Mouse (Mus musculus): ENCODE results near the gene Zfr. TPM values are rescaled to one million over a fixed set of nuclear protein-coding genes. Genes with fewer than 3 reads are reported as not detected.
"Not testable (repeated sequence)": the region's sequence is repeated elsewhere in the genome, so short reads cannot be mapped to it uniquely, and the experiment has no call there.

The Zfr gene
- polyA plus RNA-seq, 1 experiment: 45.3 TPM

DNA sequence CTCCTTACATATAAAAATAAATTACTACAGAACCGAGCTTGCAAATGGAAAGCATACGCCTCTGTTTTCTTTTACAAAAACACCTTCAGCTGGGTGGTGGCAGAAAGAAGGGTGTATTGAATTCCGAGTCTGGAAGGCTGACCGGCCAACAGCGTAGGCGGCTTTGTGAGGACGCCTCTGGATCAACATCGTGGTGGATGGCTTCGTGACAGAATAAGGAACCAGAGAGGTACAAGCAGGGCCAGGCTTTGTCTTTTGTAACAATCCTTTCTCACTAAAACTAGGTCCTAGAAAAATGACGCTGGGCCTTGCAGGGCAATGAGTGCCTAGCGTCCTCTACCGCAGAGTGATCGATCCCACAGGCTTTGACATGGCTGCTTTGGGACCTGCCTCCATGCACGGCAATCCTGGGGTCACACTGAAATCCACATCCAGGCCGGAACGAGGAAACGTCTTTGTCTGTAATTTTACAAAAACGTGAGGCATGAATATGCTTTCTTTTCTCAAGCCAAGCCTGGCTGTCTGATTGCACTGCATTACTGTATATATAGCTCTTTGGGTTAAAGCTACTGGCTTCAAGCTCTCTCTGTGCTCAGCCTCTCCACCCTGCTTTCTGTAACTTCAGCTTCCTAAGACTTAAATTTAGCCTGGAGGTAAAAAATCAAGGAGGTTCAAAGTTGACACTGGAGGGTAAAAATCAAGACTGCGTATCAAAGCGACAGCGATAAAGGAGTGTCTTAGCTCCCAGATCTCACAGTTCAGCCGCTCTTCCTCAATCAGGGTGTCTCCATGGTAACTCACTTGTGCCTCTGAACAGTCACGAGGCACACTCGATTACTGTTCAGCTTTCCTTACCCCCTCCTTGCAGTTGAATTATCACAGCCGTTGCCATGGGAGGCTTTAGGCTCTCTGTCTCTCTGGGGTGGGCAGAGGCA, 24.3 kb upstream of the Zfr start:
- Histone ChIP-seq H3K27ac (replicated peaks; ENCODE audit: low read depth, low read length) (no peak overlapping the region), H3K4me3 (ENCODE audit: insufficient read depth, low read depth, low read length) (no peak overlapping the region), H3K4me1 (ENCODE audit: control insufficient read depth, insufficient read depth, insufficient read length, low read length) (no peaks in the 10 kb centered on the region)

GRCm38 (mm10) chr15:12093961-12094566, 23.6 kb upstream of the Zfr start:
- Histone ChIP-seq H3K27ac (replicated peaks; ENCODE audit: low read depth, low read length) (no peak overlapping the region), H3K4me3 (ENCODE audit: insufficient read depth, low read depth, low read length) (no peak overlapping the region), H3K4me1 (ENCODE audit: control insufficient read depth, insufficient read depth, insufficient read length, low read length) (no peaks in the 10 kb centered on the region)

GRCm38 (mm10) chr15:12096447-12096846, 21.2 kb upstream of the Zfr start:
- H3K27ac ChIP-seq (replicated peaks; ENCODE audit: low read depth, low read length): no peak overlapping the region
- H3K4me3 ChIP-seq (ENCODE audit: insufficient read depth, low read depth, low read length): no peak overlapping the region
- H3K4me1 ChIP-seq (ENCODE audit: control insufficient read depth, insufficient read depth, insufficient read length, low read length): no peaks in the 10 kb centered on the region

- H3K27ac ChIP-seq (replicated peaks; ENCODE audit: low read depth, low read length): no peak overlapping the region
- no peak overlapping the region for H3K4me3 ChIP-seq (ENCODE audit: insufficient read depth, low read depth, low read length)
- 0 out of 2 replicates have a peak, but pooled peaks cover 2% of the 10 kb centered on the region for H3K4me1 ChIP-seq (ENCODE audit: control insufficient read depth, insufficient read depth, insufficient read length, low read length)
These were observed 20.3 kb upstream of the Zfr start for GRCm38 (mm10) chr15:12097344-12097743.

DNA sequence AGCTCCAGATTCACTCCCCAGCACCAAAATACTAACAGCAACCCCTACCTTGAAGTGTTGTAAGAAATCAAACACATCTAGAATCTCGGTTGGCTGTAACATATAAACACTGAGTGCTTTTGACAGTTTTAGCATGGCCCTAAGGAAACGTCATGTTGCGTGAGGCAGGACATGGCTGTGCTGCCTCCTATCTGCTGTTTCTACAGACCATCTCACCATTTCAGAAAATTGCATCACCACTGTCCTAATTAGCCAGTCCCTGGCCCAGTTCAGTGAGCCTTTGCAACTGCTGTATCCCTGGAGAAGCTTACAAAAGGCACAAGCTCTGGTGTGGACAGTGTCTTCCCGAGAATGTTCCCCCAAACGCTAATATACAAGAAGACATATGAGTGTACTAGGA, 16.7 kb upstream of the Zfr start:
- H3K27ac ChIP-seq (replicated peaks; ENCODE audit: low read depth, low read length): no peak overlapping the region
- peaks cover 8% of the 10 kb centered on the region for H3K4me1 ChIP-seq (ENCODE audit: control insufficient read depth, insufficient read depth, insufficient read length, low read length)
- H3K4me3 ChIP-seq (ENCODE audit: insufficient read depth, low read depth, low read length): no peak overlapping the region

GRCm38 (mm10) chr15:12103763-12104162, 13.9 kb upstream of the Zfr start:
- no peak overlapping the region for H3K4me3 ChIP-seq (ENCODE audit: insufficient read depth, low read depth, low read length)
- H3K4me1 ChIP-seq (ENCODE audit: control insufficient read depth, insufficient read depth, insufficient read length, low read length): peaks cover 8% of the 10 kb centered on the region
- no peak overlapping the region for H3K27ac ChIP-seq (replicated peaks; ENCODE audit: low read depth, low read length)

GRCm38 (mm10) chr15:12104827-12105226, 12.8 kb upstream of the Zfr start:
- H3K4me3 ChIP-seq (ENCODE audit: insufficient read depth, low read depth, low read length): no peak overlapping the region
- no peak overlapping the region for H3K27ac ChIP-seq (replicated peaks; ENCODE audit: low read depth, low read length)
- peaks cover 8% of the 10 kb centered on the region for H3K4me1 ChIP-seq (ENCODE audit: control insufficient read depth, insufficient read depth, insufficient read length, low read length)

GRCm38 (mm10) chr15:12106430-12106829, 11.2 kb upstream of the Zfr start:
- Histone ChIP-seq H3K27ac (replicated peaks; ENCODE audit: low read depth, low read length) (no peak overlapping the region), H3K4me1 (ENCODE audit: control insufficient read depth, insufficient read depth, insufficient read length, low read length) (peaks cover 8% of the 10 kb centered on the region), H3K4me3 (ENCODE audit: insufficient read depth, low read depth, low read length) (no peak overlapping the region)

- peaks cover under 1% of the 10 kb centered on the region; the same call in 1 of the 2 replicates for H3K4me1 ChIP-seq (ENCODE audit: control insufficient read depth, insufficient read depth, insufficient read length, low read length)
- no peak overlapping the region for H3K4me3 ChIP-seq (ENCODE audit: insufficient read depth, low read depth, low read length)
- no peak overlapping the region for H3K27ac ChIP-seq (replicated peaks; ENCODE audit: low read depth, low read length)
These were observed 9.4 kb upstream of the Zfr start for GRCm38 (mm10) chr15:12108200-12108599.

DNA sequence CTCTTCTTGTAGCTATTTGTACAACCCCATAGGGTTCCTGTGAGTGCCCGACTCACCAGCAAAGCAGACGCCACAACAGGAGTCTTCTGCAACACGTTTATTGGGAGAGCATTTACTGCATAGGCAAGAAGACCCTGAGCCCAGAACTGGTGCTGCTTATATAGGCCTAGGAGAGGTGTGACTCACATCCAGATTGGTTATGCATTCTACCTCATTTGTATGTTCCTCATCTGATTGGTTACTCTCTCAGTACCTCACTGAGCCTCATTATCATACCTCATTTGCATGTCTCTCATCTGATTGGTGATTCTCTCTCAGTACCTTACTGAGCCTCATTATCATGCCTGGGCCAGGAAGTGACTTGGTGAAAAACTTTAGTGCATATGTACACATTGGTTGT, 8.7 kb upstream of the Zfr start:
- not testable (repeated sequence) for H3K4me3 ChIP-seq (ENCODE audit: insufficient read depth, low read depth, low read length); H3K4me1 ChIP-seq (ENCODE audit: control insufficient read depth, insufficient read depth, insufficient read length, low read length); H3K27ac ChIP-seq (replicated peaks; ENCODE audit: low read depth, low read length)

- no peak overlapping the region for H3K4me3 ChIP-seq (ENCODE audit: insufficient read depth, low read depth, low read length)
- no peaks in the 10 kb centered on the region for H3K4me1 ChIP-seq (ENCODE audit: control insufficient read depth, insufficient read depth, insufficient read length, low read length)
- H3K27ac ChIP-seq (replicated peaks; ENCODE audit: low read depth, low read length): no peak overlapping the region
These were observed 6.4 kb upstream of the Zfr start for GRCm38 (mm10) chr15:12111232-12111631.

GRCm38 (mm10) chr15:12113411-12113810, 4.2 kb upstream of the Zfr start:
- no peak overlapping the region for H3K27ac ChIP-seq (replicated peaks; ENCODE audit: low read depth, low read length)
- no peaks in the 10 kb centered on the region for H3K4me1 ChIP-seq (ENCODE audit: control insufficient read depth, insufficient read depth, insufficient read length, low read length)
- H3K4me3 ChIP-seq (ENCODE audit: insufficient read depth, low read depth, low read length): no peak overlapping the region

GRCm38 (mm10) chr15:12114546-12114945, 3.1 kb upstream of the Zfr start:
- Histone ChIP-seq H3K4me1 (ENCODE audit: control insufficient read depth, insufficient read depth, insufficient read length, low read length) (no peaks in the 10 kb centered on the region; the same call in 1 of the 2 replicates), H3K4me3 (ENCODE audit: insufficient read depth, low read depth, low read length) (no peak overlapping the region), H3K27ac (replicated peaks; ENCODE audit: low read depth, low read length) (no peak overlapping the region)

- Histone ChIP-seq H3K27ac (replicated peaks; ENCODE audit: low read depth, low read length) (no peak overlapping the region), H3K4me3 (ENCODE audit: insufficient read depth, low read depth, low read length) (no peak overlapping the region), H3K4me1 (ENCODE audit: control insufficient read depth, insufficient read depth, insufficient read length, low read length) (no peaks in the 10 kb centered on the region; the same call in 1 of the 2 replicates)
These were observed 1.9 kb upstream of the Zfr start for GRCm38 (mm10) chr15:12115722-12116230.

DNA sequence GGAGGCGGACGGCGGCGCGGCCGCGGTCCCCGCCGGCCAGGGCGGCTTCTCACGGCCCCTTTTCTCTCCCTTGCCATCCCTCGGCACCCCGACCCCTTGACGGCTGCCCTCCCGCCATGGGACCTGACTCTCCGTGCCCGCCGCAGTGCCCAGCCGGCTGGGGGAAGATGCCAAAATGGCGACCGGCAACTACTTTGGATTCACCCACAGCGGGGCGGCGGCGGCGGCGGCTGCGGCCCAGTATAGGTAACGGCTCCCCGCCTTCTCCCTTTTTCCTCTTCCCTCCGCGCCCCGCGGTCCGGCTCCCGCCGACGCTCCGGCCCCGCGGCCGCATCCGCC, 431 bp downstream of the Zfr start:
- H3K4me1 ChIP-seq (ENCODE audit: control insufficient read depth, insufficient read depth, insufficient read length, low read length): no peaks in the 10 kb centered on the region; the same call in 1 of the 2 replicates
- H3K4me3 ChIP-seq (ENCODE audit: insufficient read depth, low read depth, low read length): peak overlapping the region; percentile 99
- H3K27ac ChIP-seq (replicated peaks; ENCODE audit: low read depth, low read length): peak overlapping the region; percentile 93
